Mouse (Mus musculus) leukemia stem cell, adult 10-12 weeks (primary cell): ENCODE data around the gene Lrrc51. TPM values are rescaled to one million over a fixed set of nuclear protein-coding genes. Genes with fewer than 3 reads are reported as not detected.

Experiments used
- polyA plus RNA-seq: library from polyadenylated mRNA; stranded (reverse); fragments of >175 nt; gene quantifications from 2 replicates; pipeline ENCODE4 v1.2.3, GENCODE M21; 2012; ENCODE audit warnings: low replicate concordance

Lrrc51 gene
- polyA plus RNA-seq = not detected in 2 replicates

DNA sequence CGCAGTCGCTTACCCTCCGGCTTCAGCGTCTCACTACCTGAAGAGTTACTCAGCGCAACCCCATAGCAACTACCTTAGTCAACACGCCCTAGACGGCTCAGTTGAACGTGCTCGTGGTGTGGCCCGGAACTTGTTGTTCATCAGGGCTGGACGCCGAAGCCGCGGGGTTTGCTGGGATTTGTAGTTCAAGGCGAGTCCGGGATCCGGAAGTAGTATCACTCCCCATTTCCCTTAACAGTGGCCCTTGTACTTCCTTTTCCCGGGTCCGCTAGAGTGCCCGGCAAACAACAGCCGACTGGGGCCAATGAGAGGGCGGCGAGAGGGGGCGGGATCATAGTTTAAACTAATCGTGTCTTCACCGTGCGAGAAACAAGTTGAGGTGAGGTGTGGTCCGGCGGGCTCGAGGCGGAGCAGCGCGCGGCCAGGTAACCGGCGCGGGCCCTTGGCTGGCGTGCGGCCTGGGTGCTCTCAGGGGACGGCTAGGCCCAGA lies at the start of gene Lrrc51, which contains the start of gene Numa1:
Gene Lrrc51, minus strand, starts transcription at position 145 of the 490 bp plus-strand sequence.
Gene Numa1, plus strand, starts transcription at position 361 of the 490 bp plus-strand sequence.

DNA sequence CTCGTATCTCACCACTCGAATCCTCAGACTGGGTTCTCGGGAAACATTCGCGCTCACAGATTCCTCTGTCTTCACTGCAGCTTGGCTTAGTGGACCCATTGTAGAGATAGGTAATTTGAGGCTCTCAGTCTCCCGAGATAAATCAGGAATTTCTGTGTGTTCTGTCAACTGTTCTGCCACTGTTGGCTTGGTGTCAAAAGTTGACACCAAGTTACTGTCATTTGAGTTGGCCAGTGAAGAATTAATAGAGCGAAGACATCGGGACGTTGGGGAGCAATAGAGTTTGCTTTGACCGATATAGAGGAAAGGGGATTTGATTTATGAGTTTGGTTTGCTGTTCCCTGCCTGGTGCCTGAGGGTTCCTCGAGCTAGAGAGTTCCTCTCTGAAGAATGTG lies 27.4 kb downstream of the Lrrc51 start, which contains the start of gene Tomt:
Gene Tomt, minus strand, starts transcription at position 73 of the 395 bp plus-strand sequence.

GRCm38 (mm10) chr7:101905561-101906286 lies 28.0 kb downstream of the Lrrc51 start, which contains the start of gene Lamtor1:
Gene Lamtor1 (plus strand): TSS chr7:101905904.

GRCm38 (mm10) chr7:101870629-101871028 lies 63.1 kb downstream of the Lrrc51 start, which contains the start of gene Folr1:
Gene Folr1 (minus strand): TSS chr7:101870788.

DNA sequence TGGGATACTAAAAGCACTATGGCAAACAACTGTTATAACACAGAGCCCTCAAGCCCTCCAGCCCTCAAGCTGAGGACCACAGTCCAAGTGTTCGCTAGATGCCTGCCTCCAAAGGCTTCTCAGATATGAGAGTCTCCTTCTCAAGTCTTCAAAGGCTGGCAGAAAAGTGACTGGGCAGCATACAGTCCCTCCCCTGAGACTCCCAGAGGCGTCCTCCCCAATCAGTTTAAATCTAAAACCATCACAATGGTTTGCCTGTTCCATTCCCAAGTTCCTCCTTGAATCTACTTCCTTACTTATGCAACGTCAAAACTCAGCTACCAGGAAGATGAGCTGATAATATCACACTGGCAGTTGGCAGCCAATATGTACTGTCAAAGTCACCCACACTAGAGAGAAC lies 70.3 kb downstream of the Lrrc51 start, which contains the start of gene Anapc15:
Gene Anapc15, plus strand, starts transcription at position 301 of the 400 bp plus-strand sequence.

Other genes starting within 250 kb of the Lrrc51 start
- gene Phox2a, start 115.6 kb downstream of the Lrrc51 start, polyA plus RNA-seq = 0.10 and 0.22 TPM in 2 replicates
- gene Inppl1, start 95.7 kb downstream of the Lrrc51 start, polyA plus RNA-seq = 126 and 174 TPM in 2 replicates
- not detected in 2 replicates for gene Folr2, start 76.7 kb downstream of the Lrrc51 start, polyA plus RNA-seq
- 42.3 and 54.1 TPM in 2 replicates for gene Anapc15, start 70.2 kb downstream of the Lrrc51 start, polyA plus RNA-seq
- gene Folr1, start 63.1 kb downstream of the Lrrc51 start, polyA plus RNA-seq = 15.0 and 17.2 TPM in 2 replicates
- 131 and 178 TPM in 2 replicates for gene Lamtor1, start 28.0 kb downstream of the Lrrc51 start, polyA plus RNA-seq
- gene Tomt, start 27.5 kb downstream of the Lrrc51 start, polyA plus RNA-seq = not detected in 2 replicates
- 74.4 and 142 TPM in 2 replicates for gene Numa1, start 216 bp upstream of the Lrrc51 start, polyA plus RNA-seq
- gene Il18bp, start 84.8 kb upstream of the Lrrc51 start, polyA plus RNA-seq = 5.3 and 23.4 TPM in 2 replicates
- 0.57 and 3.2 TPM in 2 replicates for gene Rnf121, start 131.6 kb upstream of the Lrrc51 start, polyA plus RNA-seq
- gene Xndc1, start 131.6 kb upstream of the Lrrc51 start, polyA plus RNA-seq = 13.5 and 17.2 TPM in 2 replicates
- gene Xntrpc, start 131.8 kb upstream of the Lrrc51 start, polyA plus RNA-seq = 0.64 TPM in 1 of 2 replicates, not detected in the other
- gene Trpc2, start 149.2 kb upstream of the Lrrc51 start, polyA plus RNA-seq = 0.15 and 4.1 TPM in 2 replicates
- gene Art1, start 167.8 kb upstream of the Lrrc51 start, polyA plus RNA-seq = not detected in 2 replicates
- gene Art5, start 175.6 kb upstream of the Lrrc51 start, polyA plus RNA-seq = not detected in 2 replicates
- gene Chrna10, start 182.9 kb upstream of the Lrrc51 start, polyA plus RNA-seq = not detected in 2 replicates